Comparison of ENCODE assay signal across 8 mouse cellular contexts in genomic region chr14:102216581-102217368, GRCm38 (mm10).
DNase-seq lines count a peak whose midpoint lies in the region; ATAC-seq and TF ChIP-seq lines count a peak whose summit lies in the region.

No protein-coding gene starts in this region.

- H3K4me2 ChIP-seq in forebrain, postnatal 0 days (ENCODE audit: low read depth) = no peak overlapping the region
- H3K4me2 ChIP-seq in neural tube, embryonic 14.5 days (ENCODE audit: low read depth, low read length) = no peak overlapping the region

- no peaks in the 10 kb centered on the region for H3K4me1 ChIP-seq in forebrain, postnatal 0 days (ENCODE audit: insufficient read depth)
- peaks cover 3% of the 10 kb centered on the region; the same call in 1 of the 2 replicates for H3K4me1 ChIP-seq in neural tube, embryonic 14.5 days (ENCODE audit: control insufficient read depth, insufficient read depth, low read length)

- peak; percentile 90 for ATAC-seq in forebrain, postnatal 0 days
- peak; percentile 92 for ATAC-seq in neural tube, embryonic 14.5 days (ENCODE audit: low read depth)

- H3K9ac ChIP-seq in forebrain, postnatal 0 days = no peak overlapping the region
- H3K9ac ChIP-seq in neural tube, embryonic 14.5 days (replicated peaks; ENCODE audit: low read depth, low read length) = no peak overlapping the region

- no peak for TF ChIP-seq CTCF in forebrain, postnatal 0 days (IDR thresholded peaks at IDR 0.05; ENCODE audit: low read depth)

- peak; percentile 5 for DNase-seq in gastrocnemius, postnatal 25 days
- DNase-seq in gastrocnemius, adult 8-10 months (ENCODE audit: low spot score in 2 of 2) = no peak
- DNase-seq in forebrain, postnatal 0 days = peak; percentile 53
- DNase-seq in layer of hippocampus, adult 18-20 months (ENCODE audit: low spot score in 2 of 2) = peak; percentile 63 to 81
- no peak for DNase-seq in T-cell, adult 2 months (ENCODE audit: low spot score)
- no peak for DNase-seq in cerebellum, adult 9-10 months
- no peak for DNase-seq in spleen, postnatal 14 days (ENCODE audit: low spot score in 2 of 2)

- H3K36me3 ChIP-seq in forebrain, postnatal 0 days (ENCODE audit: insufficient read depth) = no peaks in the 10 kb centered on the region
- H3K36me3 ChIP-seq in neural tube, embryonic 14.5 days (ENCODE audit: control insufficient read depth, insufficient read depth, low read length) = no peaks in the 10 kb centered on the region

- no peak overlapping the region for H3K4me3 ChIP-seq in forebrain, postnatal 0 days (ENCODE audit: low read depth, low read length)
- H3K4me3 ChIP-seq in neural tube, embryonic 14.5 days (ENCODE audit: low read depth, low read length) = no peak overlapping the region

- no peaks in the 10 kb centered on the region for H3K9me3 ChIP-seq in forebrain, postnatal 0 days (ENCODE audit: low read length)
- no peaks in the 10 kb centered on the region for H3K9me3 ChIP-seq in neural tube, embryonic 14.5 days (ENCODE audit: control insufficient read depth, low read length)

- H3K27me3 ChIP-seq in forebrain, postnatal 0 days (ENCODE audit: insufficient read depth, low read length) = no peaks in the 10 kb centered on the region
- no peaks in the 10 kb centered on the region for H3K27me3 ChIP-seq in neural tube, embryonic 14.5 days (ENCODE audit: control insufficient read depth, insufficient read depth, low read length)

- H3K27ac ChIP-seq in forebrain, postnatal 0 days (ENCODE audit: low read depth, low read length) = no peak overlapping the region
- H3K27ac ChIP-seq in neural tube, embryonic 14.5 days (ENCODE audit: low read depth, low read length) = peak overlapping the region; percentile 55; the same call in 1 of the 2 replicates

- WGBS in forebrain, postnatal 0 days = 29% methylated on average over 7 of the region's 7 CpGs
- WGBS in neural tube, embryonic 14.5 days = 36% methylated on average over 7 of the region's 7 CpGs

Comparison
In these comparisons a context has a peak if more than half of its experiments do, and no peak if none do; other contexts are left out.
1. DNase-seq: peak in gastrocnemius, postnatal 25 days (single experiment), forebrain, postnatal 0 days (single experiment) and layer of hippocampus, adult 18-20 months (2 of 2); none in gastrocnemius, adult 8-10 months (0 of 2), T-cell, adult 2 months (single experiment), cerebellum, adult 9-10 months (single experiment) and spleen, postnatal 14 days (0 of 2).